Mouse (Mus musculus) layer of hippocampus, adult 8-10 months (tissue): Measurements from ENCODE around the gene Polr1d. TPM values are rescaled to one million over a fixed set of nuclear protein-coding genes. Genes with fewer than 3 reads are reported as not detected.

Source experiments
- DNase-seq, 2 experiments: peaks; one replicate each; pipeline ENCODE4 v3.0.0; 2022; ENCODE audit warnings: low spot score in 2 of 2
- total RNA-seq, 4 experiments: library from RNA; stranded (reverse); gene quantifications; 2 replicates each; pipeline ENCODE4 v1.2.4; 2022

The Polr1d gene
- total RNA-seq, 4 experiments from 2014 or later, result 65.2 to 70.8 (median 66.7) TPM

DNA sequence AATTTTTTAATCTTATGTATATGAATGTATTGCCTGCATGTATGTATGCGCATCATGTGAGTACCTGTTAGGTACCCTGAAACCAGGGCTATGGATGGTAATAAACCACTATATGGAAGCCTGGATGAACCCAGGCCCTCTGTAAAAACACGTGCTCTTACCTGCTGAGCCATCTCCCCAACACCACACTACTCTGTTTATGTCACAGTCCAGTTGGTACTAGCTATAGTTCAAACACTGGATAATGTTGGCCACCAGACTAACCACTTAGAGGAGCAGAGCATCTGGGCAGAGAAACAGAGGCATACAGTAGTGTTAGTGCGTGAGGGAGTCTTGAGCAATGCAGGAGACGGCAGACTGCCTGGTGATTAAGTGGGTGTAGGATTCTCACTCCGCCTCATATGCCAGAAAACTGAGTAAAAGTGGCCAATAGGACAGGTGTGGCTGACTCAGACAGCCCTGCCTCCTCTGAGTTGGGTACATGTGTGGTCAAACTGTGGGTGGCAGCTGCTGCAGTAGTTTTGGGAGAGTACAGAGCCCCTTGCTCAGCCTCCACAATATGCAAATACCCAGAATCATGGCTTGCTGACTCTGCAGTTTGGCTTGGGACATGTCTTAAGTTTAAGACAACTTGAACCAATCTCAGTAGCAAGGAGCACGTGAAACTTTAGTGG lies 21.1 kb upstream of the Polr1d start:
- no peak for DNase-seq

DNA sequence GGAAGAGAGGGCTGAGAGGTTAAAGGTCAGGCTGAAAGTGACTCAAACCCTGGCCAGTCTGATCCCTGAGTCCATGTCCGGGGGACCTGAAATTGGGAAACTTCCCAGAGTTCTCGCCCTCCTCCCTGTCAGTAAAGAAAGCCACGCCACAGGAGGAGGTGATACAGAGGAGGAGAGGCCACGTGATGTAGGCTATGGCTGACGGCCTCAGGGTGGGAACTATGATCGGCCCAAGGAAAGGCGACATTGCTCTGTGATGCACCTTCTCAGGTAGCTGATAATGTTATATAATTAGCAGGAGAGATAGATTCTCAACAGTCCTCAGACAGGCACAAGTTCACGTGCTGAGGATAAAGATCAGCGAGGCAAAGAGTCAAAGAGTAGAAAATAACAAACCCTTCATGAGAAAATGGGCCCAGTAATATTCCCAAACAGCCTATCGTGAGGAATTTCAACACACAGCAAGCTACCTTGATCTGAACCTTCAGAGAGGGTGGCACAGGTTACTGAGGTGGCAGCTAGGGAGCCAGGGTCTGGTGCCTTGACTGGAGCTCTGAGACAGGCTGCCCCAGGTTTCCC lies 20.0 kb upstream of the Polr1d start:
- no peak for DNase-seq

DNA sequence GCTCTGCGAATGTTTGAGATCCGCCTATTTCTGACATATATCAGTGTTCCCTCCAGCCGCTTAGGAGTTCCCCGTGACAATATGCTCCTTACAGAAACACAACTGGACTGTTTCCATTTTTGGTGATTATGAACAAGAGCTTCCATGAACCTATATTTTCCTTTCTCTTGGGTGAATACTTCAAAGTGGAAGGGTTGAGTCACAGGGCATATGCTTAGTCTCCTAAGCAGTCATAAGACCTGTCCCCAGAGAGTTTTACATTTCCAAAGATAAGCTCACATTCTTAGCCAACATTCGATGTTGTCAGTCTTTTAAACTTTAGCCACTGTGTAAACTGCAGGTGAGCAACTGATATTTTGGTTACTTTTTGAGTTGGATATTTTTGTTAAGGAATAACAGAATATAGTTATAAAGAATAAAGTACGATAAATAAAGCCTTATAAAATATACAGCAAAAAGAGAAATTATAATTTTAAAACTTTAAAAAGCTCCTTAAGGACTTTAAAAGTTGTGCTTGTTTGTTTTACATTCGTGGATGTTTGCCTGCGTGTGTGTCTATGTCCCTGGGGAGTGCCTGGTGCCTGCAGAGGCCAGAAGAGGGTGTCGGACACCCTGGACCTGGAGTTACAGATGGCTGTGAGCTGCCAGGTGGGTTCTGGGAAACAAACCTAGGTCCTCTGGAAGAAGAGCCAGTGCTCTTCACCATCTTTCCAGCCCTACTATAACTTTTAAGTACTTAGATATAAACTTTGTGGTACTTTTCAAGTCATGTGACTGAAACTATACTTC lies 19.0 kb upstream of the Polr1d start:
- DNase-seq, result no peak

DNA sequence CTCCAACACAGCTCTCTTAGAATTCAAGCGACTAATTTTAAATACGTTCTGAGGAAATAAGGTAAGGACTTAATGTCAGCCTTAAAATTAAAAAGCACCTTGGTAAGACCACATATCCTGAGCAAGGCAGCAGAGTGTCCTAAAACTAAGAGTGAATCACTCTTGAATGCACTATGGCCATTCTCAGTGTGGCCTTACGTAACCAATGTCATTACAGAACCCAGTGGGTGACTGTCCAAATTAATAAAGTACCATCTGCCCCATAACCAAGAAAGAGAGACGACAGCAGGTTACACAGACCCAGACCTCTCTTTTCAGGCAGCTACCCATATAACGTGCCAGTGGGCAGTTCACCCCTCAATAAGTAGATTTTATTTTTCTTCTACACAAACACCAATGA lies 18.2 kb upstream of the Polr1d start:
- DNase-seq, result no peak

GRCm38 (mm10) chr5:147059319-147059718 lies 17.5 kb upstream of the Polr1d start:
- no peak for DNase-seq

DNA sequence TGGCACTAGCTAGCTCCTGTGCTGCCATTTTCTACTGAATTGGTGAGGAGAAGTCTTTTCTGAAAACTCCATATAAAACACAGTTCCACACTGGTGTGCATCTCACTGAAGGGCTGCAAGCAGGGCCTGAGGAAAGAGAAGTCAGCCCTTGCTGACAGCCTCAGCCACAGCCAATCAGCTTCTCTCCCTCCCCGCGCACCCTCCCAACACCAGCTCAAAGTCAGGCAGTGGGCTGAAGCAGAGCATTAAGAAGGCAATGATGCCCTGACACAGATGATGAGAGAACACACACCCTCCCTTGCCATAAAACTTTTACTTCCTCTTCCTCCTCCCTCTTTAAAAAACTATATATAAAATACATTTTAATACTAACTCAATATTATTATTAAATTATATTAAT lies 16.8 kb upstream of the Polr1d start:
- no peak for DNase-seq

GRCm38 (mm10) chr5:147063215-147063661 lies 13.6 kb upstream of the Polr1d start:
- no peak for DNase-seq

DNA sequence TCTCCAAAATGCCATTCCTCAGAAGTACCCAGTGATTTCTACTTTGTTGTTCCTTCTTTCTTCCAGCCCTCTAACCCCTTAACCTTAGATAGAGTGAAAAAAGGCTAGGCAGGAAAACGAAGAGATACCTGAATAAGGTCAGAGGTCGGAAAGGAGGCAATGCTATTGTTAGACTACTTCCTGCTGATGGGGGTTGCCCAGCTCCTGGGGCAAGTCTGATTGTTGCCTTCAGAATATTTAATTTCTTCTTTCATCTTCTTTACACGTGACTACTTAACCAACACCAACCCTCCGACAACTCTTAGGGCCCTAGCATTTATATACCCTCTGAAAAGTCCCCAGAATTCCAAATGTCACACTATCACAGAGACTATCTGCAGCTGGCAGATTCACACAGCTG lies 10.7 kb upstream of the Polr1d start:
- DNase-seq, result no peak

- DNase-seq, result no peak
Measured at GRCm38 (mm10) chr5:147066965-147067364, 9.9 kb upstream of the Polr1d start.

DNA sequence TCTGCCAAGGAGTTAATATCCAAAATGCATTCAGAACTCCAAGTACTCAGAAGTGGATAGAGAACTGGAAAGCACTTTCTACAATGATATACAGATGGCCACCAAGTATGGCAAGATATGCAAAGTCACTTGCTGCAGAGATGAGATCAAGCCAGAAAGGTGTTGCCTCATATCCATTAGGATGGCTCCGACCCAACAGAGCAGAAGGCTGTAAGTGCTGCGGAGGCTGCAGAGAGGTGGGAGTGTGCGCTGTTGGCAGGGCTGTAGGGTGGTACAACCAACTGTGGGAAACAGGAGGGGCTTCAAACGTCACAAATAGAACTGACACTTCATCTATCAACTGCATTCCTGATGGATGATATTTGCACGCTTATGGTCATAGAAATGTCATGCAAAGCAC lies 8.0 kb upstream of the Polr1d start:
- peak; percentile 83 to 85 for DNase-seq

GRCm38 (mm10) chr5:147070791-147071516 lies 5.9 kb upstream of the Polr1d start:
- DNase-seq, result no peak

DNA sequence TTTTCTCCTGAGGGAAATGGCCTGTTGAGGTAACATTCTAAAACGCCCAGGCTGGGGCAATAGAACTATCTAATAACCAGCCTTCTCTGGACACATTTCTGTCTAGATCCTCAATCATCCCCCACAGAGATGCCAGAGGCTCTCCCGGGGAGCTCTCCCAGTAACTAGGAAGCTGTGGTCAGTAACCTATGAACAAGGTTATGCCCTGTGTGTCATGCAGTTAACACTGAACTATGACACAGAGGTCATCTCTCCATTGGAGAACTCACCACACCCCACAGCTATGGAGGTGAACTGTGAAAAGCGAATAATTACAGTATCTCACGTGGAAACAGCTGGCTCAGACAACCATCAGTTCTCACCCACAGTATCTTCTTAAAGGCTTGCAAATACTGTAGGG lies 5.0 kb upstream of the Polr1d start:
- no peak for DNase-seq

DNA sequence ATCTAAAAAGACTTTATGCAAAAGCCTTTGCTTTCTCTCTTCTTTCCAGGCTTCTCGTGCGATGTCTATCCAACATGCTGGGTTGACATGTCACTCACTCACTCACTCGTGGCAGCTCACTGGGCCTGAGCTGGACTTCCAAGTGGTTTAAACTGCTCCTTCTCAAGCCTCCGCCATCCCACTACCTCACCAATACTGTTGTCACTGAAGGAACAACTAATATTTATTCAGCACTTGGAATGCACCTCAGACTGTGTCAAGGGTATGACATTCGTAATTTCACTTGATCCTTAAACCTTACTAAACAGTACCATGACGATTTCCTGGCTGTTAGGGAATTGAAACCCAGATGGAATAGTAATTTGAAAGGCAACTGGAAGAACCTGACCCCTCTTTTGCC lies 3.0 kb upstream of the Polr1d start:
- no peak for DNase-seq

- no peak for DNase-seq
Measured at GRCm38 (mm10) chr5:147075103-147076025, 1.5 kb upstream of the Polr1d start.

DNA sequence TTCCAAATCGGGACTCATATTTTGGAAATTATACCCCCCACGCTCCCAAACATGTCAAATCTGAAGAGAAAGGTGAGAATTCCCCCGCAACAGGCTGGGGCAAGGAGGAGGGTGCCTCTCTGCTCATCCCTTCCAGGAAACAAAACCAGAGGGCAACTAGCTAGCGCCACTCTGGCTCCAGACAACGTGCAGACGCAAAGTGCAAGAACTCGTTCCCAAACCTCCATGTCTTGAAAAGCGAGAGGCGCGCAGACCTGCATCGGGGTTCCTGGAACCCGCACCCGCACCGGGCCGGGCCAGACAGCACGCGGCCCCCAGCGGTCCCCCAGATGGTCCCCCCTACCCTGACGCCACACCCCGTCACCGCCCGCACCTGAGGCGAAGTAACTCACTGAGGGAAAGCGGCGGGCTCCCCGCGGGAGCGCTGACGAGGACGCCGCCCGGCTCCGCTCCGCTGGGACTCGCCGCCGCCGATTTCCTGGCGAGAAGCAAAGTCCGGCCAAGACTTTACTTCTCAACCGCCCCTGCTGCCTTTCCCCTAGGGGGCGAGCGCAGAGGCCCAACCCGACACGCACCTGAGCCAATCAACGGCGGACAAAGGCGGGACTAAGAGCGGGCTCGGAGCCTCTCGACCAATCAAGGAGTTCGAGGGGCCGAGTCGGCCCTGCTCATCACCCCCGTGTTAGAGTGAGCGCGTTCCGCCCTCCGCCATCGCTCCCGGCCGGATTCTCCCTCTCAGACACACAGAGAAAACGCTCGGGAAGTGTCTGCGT lies 638 bp upstream of the Polr1d start, which contains the start of gene Lnx2:
TSS of gene Lnx2 (minus strand) at position 561 of the 773 bp plus-strand sequence.
- DNase-seq, result peak; percentile 97 to 98

GRCm38 (mm10) chr5:147077305-147078034 lies 620 bp downstream of the Polr1d start:
- DNase-seq, result peak; percentile 79 to 83

GRCm38 (mm10) chr5:147078110-147078900 lies 1.5 kb downstream of the Polr1d start:
- DNase-seq, result no peak

GRCm38 (mm10) chr5:147085201-147085894 lies 8.5 kb downstream of the Polr1d start:
- peak; percentile 35 to 58 for DNase-seq
